In the genomic region with DNA sequence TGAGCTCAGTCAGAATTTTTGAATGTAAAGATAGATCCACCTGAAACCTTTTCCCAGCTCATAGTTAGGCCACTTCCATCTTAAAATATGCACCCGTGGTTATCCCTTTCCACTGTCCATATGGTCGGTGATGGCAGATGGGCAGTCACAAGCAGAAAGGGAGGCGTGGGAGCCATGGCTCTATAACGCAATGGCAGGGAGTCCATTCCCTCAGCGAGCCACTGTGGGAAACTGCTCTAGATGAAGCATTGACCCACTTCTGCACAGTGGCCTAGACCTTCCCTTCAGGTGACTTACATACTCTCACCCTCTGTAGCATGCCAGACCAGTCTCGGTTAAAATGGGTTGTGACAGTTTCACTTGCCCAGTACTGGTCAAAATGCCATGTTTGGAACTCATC, we compare ENCODE assay signal across 27 mouse cellular contexts. TPM values are rescaled to one million over a fixed set of nuclear protein-coding genes. Genes with fewer than 3 reads are reported as not detected.
A peak's percentile ranks its signal among the peaks of the same experiment; 100 is the strongest.
DNase-seq lines count a peak whose midpoint lies in the region; ATAC-seq and TF ChIP-seq lines count a peak whose summit lies in the region.
"Had no signal": no experiment of that assay in that cellular context is flagged by ENCODE, and none has a peak within 500 bp of the region (broad histone marks: within the 10 kb centered on the region; RNA-seq: fewer than 3 reads in every experiment).

No protein-coding gene starts in this region.

- 97% methylated on average over 6 of the region's 6 CpGs for WGBS in midbrain, embryonic 15.5 days

- no peaks in the 10 kb centered on the region for H3K36me3 ChIP-seq in midbrain, embryonic 15.5 days (replicated peaks)
- H3K36me3 ChIP-seq: G1E had no signal

- intact Hi-C loops in left cerebral cortex, adult 2 months (cut with DNase I), result no loop called here

- no peaks in the 10 kb centered on the region for H3K9me3 ChIP-seq in midbrain, embryonic 15.5 days
- H3K9me3 ChIP-seq: embryonic facial prominence, embryonic 15.5 days; forebrain, embryonic 12.5 days; heart, embryonic 10.5 days; hindbrain, embryonic 12.5 days had no signal

- no peak for TF ChIP-seq CTCF in left cerebral cortex, adult 2 months (IDR thresholded peaks at IDR 0.05)

- no peak overlapping the region for H3K4me3 ChIP-seq in left cerebral cortex, adult 2 months
- H3K4me3 ChIP-seq in midbrain, embryonic 15.5 days, result no peak overlapping the region
- H3K4me3 ChIP-seq: embryonic facial prominence, embryonic 15.5 days; forebrain, embryonic 12.5 days; gastrocnemius, adult 2 months; heart, embryonic 10.5 days; hindbrain, embryonic 12.5 days had no signal

- no peak for DNase-seq in cerebellum, postnatal 10 days
- no peak for DNase-seq in left cerebral cortex, adult 2 months (ENCODE audit: extremely low spot score in 1 of 2, low spot score in 2 of 2)
- DNase-seq in left cerebral cortex, adult 11 months (ENCODE audit: low spot score), result no peak
- peak; percentile 53 to 57 for DNase-seq in cerebellum, postnatal 36 days
- DNase-seq in right cerebral cortex, postnatal 14 days, result no peak
- DNase-seq: adrenal gland, adult 8-10 months; adrenal gland, postnatal 36 days; B cell, adult 2 months; embryo, embryonic 11 days; gastrocnemius, adult 2 months; gastrocnemius, postnatal 36 days; heart, adult 11 months; heart, postnatal 10 days; heart, postnatal 4 days; kidney, adult 8-10 months had no signal

- no peak overlapping the region for H3K9ac ChIP-seq in midbrain, embryonic 15.5 days
- H3K9ac ChIP-seq: embryonic facial prominence, embryonic 15.5 days; forebrain, embryonic 12.5 days; hindbrain, embryonic 12.5 days had no signal

- peak overlapping the region; percentile 40; the same call in 1 of the 2 replicates for H3K27ac ChIP-seq in left cerebral cortex, adult 2 months
- no peak overlapping the region for H3K27ac ChIP-seq in midbrain, embryonic 15.5 days
- H3K27ac ChIP-seq: embryonic facial prominence, embryonic 15.5 days; forebrain, embryonic 12.5 days; gastrocnemius, adult 2 months; heart, embryonic 10.5 days; hindbrain, embryonic 12.5 days had no signal

- H3K27me3 ChIP-seq in midbrain, embryonic 15.5 days (replicated peaks), result no peaks in the 10 kb centered on the region
- H3K27me3 ChIP-seq: embryonic facial prominence, embryonic 15.5 days; forebrain, embryonic 12.5 days; hindbrain, embryonic 12.5 days had no signal

- H3K4me1 ChIP-seq in midbrain, embryonic 15.5 days, result 0 out of 2 replicates have a peak, but pooled peaks cover 2% of the 10 kb centered on the region

- no peak overlapping the region for H3K4me2 ChIP-seq in midbrain, embryonic 15.5 days
- H3K4me2 ChIP-seq: embryonic facial prominence, embryonic 15.5 days; forebrain, embryonic 12.5 days; hindbrain, embryonic 12.5 days had no signal

- ATAC-seq in cerebellum, adult (ENCODE audit: insufficient number of reproducible peaks, low FRiP score, low TSS enrichment), result peak; percentile 61
- ATAC-seq in midbrain, embryonic 15.5 days (replicated peaks), result no peak
- ATAC-seq: CD4-positive, CD25-positive, alpha-beta regulatory T cell, adult 4 months; forebrain, embryonic 16.5 days; hindbrain, embryonic 16.5 days; inflammation-experienced regulatory T-cells, adult 6 months; intestine, postnatal 0 days had no signal

RNA-seq across cellular contexts. Expression of gene Nuak1, which starts 19.8 kb away (rescaled TPM):
- total RNA-seq in left cerebral cortex, adult 2 months (2021), result 10 to 100 TPM; 72.9 to 87.5 TPM
- polyA plus RNA-seq in midbrain, embryonic 15.5 days (2015; fragmentation: Nextera tagmentation; extraction: Ambion mirVana), result 5.0 and 6.4 TPM in 2 replicates
- polyA plus RNA-seq: CD4-positive, CD25-positive, alpha-beta regulatory T cell, adult 4 months; G1E; inflammation-experienced regulatory T-cells, adult 6 months had no signal

Comparison
In these comparisons a context has a peak if more than half of its experiments do, and no peak if none do; other contexts are left out.
1. DNase-seq: peak in cerebellum, postnatal 36 days (2 of 2); none in cerebellum, postnatal 10 days (0 of 2), left cerebral cortex, adult 2 months (0 of 2), left cerebral cortex, adult 11 months (single experiment) and right cerebral cortex, postnatal 14 days (single experiment).